Mouse (Mus musculus) CD4-positive, CD25-positive, alpha-beta regulatory T cell, adult 4 months (primary cell): ENCODE measurements around the gene Mef2b. TPM values are rescaled to one million over a fixed set of nuclear protein-coding genes. Genes with fewer than 3 reads are reported as not detected.

Experiments
- ATAC-seq: one replicate; pipeline ENCODE4 v1.8.0; 2017
- polyA plus RNA-seq, 2 experiments: library from polyadenylated mRNA; unstranded; fragments of 100-300 nt; shearing (Covaris generic); gene quantifications; one replicate each; pipeline ENCODE4 v1.2.1; 2017

Mef2b gene
- 1 to 10 TPM in 1 of 2 experiments, not detected in 1; 1.5 TPM for polyA plus RNA-seq

- peak; percentile 89 for ATAC-seq
Observed at GRCm38 (mm10) chr8:70139026-70139857, at the start of gene Mef2b, which contains the start of the genes Rfxank and Borcs8. Gene Mef2b, plus strand, starts transcription at chr8:70139711. Gene Rfxank, minus strand, starts transcription at chr8:70139154. Gene Borcs8, plus strand, starts transcription at chr8:70139499.

- ATAC-seq = no peak
Observed at GRCm38 (mm10) chr8:70092786-70093185, 46.7 kb upstream of the Mef2b start.

DNA sequence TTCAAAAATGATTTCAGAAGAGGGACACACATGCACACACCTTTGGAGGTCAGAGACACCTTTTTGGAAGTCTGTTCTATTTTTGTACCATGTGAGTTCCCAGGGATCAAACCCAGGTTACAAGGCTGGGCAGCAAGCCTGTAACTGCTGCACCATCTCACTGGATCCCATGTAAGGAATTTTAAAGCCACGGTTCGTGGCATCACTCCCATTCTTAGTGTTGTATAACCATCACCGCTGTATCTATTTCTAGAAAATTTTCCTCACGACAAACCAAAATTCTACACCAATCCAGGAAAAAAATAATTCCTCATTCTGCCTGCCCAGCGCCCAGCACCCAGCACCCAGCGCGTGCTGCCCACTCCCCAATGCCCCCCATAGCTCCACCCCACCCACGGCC is 40.2 kb upstream of the Mef2b start:
- ATAC-seq = no peak

GRCm38 (mm10) chr8:70100241-70100640 is 39.3 kb upstream of the Mef2b start:
- ATAC-seq = no peak

DNA sequence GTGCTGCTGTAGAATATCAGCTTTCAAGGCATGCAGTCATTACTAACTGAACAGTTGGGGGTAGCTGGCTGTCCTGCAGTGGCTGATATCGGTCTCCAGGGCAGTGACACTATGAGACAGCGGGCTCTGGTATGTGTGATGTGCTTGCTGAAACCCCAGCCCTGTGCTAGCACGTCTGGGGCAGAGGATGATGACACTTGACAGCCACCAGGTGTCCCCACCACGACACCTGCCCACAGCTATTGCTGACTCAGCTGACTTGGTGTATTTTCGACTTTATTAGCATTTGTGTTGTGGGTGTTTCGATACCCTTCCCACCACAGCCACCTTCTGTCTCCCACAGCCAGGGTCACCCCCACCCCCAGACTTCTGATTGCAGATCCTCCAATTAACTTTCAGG is 35.0 kb upstream of the Mef2b start:
- ATAC-seq = peak; percentile 74

DNA sequence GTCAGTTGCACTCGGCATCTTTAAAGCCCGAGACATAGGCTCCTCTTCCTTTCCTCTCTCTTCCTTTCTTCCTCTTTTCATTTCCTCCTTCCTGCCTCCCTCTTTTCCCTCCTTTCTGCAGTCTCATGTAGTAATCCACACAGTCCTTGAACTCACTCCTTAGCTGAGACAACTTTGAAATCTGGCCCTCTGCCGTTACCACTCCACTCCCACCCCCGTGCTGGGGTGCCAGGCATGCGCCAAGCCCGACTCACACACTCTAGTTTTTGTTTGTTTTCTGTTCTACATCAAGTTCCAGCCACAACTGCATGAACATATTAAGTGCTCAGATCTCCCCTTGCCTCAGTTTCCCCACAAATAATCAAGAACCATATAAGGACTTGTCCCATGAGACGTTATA is 34.6 kb upstream of the Mef2b start:
- ATAC-seq = no peak

DNA sequence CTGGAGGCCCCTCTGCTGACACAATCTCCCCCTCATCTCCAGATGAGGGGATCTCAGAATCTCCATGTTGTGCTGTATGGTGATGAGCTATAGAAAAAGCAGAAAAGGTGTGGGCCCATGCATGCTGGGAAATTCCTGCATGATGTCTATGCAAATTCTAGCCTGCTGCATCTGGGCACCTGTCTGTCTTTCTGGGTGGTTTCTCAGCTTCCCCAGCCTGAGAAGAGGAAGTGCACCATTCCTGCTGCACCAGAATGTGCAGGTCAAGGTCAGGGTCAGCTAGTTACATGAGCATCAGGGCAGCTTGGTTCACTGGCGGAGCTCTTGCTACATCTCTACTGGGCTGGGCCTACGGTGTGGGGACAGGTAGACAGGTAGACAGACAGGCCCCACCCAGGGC is 29.1 kb upstream of the Mef2b start:
- no peak for ATAC-seq

- ATAC-seq = no peak
Observed at GRCm38 (mm10) chr8:70111192-70111795, 28.2 kb upstream of the Mef2b start.

GRCm38 (mm10) chr8:70112401-70113016 is 27.0 kb upstream of the Mef2b start:
- no peak for ATAC-seq

GRCm38 (mm10) chr8:70114488-70114887 is 25.0 kb upstream of the Mef2b start:
- ATAC-seq = no peak

DNA sequence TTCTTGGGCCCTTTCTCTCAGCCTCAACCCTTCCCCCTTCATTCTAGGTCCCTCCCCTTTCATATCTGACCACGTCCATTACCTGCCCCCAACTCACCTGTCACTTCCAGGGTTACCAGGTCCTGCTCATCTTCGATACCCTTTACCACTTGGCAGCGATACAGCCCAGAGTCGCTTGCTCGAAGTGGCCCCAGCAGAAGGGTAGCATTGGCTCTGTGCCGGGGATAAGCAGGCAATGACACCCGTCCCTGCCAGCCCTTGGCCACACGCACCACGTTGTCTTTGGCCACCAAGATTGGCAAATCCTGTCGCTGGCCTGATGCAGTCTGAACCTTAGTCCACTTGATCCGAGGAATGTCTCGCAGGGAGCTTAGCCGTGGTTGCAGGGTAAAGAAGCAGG is 24.6 kb upstream of the Mef2b start:
- ATAC-seq = no peak

GRCm38 (mm10) chr8:70117611-70118010 is 21.9 kb upstream of the Mef2b start:
- ATAC-seq = no peak

- ATAC-seq = no peak
Observed at GRCm38 (mm10) chr8:70118726-70119700, 20.5 kb upstream of the Mef2b start.

DNA sequence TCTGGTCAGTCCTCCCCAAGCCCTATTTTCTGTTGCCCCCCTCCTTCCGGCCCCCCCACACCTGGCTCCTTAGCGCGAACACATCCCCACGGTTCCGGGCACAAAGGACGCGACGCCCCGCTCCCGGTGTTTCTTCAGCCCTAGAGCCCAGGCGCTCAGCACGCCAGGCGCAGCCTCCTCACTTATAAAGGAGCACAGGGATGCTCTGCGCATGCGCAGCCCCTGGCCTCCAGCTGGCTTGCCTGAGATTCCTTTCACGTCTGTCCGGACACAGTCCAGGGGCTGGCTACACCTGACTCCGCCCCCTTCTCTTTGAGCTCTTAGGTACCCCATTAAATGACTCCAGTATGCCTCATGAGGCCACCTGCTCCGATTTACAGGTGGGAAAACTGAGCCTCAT is 18.8 kb upstream of the Mef2b start, which contains the start of gene Ncan:
Ncan (minus strand) TSS at position 207 of the 400 bp plus-strand sequence.
- ATAC-seq = no peak

DNA sequence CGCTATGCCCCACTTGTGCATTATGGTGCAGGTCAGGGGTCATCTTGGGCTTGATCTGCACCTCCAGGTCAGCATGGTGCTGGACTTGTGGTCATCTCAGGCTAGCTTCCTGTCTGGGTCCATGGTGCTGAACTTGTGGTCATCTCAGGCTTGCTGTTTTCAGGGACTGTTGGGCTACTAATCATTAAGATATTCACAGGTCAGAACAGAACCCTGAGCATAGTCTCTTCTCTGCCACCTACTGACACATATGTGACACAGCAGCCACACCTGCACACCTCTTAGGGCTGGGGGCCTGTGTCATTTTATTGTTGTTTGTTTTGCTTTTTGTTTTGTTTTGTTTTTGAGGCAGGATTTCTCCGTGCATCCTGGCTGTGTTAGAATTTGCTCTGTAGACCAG is 16.6 kb upstream of the Mef2b start:
- peak; percentile 60 for ATAC-seq

DNA sequence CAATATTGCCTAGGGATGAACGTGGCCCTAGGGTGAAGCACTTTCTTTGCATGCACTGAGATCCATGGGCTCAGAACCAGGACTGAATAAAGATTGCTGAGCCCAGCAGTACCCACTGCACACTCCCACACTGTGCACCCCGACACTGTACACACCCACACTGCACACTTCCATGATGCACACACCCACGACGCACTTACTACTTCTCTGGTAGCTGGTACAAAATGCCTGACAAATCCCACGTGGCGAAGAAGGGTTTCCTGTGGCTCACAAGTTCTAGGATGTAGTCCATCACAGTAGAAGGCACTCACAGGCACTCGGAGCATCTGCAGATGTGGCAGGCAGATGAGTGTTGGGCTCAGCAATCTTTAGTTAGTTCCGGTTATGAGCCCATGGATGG is 14.5 kb upstream of the Mef2b start:
- ATAC-seq = no peak

DNA sequence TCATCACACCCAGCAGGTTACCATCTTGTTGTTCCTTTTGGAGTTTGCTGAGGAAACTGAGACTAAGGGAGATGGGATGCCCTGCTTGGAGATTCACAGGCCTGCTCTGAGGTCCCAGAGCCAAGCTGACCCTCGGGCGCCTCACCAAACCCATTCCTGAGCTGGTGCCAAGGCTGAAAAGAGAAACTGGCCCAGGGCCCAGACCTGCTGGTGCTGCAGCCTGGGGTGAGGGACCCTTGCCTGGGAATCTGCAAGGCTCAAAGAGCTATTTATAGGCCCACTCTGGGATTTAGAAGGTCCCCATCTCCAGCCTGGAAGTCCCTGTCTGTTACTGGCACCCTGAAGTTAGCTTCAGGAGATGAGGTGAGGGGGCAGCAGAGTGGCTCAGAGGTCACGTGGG is 11.1 kb upstream of the Mef2b start:
- no peak for ATAC-seq

- ATAC-seq = no peak
Observed at GRCm38 (mm10) chr8:70129309-70129952, 10.1 kb upstream of the Mef2b start.

GRCm38 (mm10) chr8:70130066-70130465 is 9.4 kb upstream of the Mef2b start:
- no peak for ATAC-seq

- peak; percentile 98 for ATAC-seq
Observed at GRCm38 (mm10) chr8:70131166-70131883, 8.2 kb upstream of the Mef2b start, which contains the start of gene Nr2c2ap. Gene Nr2c2ap, plus strand, starts transcription at chr8:70131333.

DNA sequence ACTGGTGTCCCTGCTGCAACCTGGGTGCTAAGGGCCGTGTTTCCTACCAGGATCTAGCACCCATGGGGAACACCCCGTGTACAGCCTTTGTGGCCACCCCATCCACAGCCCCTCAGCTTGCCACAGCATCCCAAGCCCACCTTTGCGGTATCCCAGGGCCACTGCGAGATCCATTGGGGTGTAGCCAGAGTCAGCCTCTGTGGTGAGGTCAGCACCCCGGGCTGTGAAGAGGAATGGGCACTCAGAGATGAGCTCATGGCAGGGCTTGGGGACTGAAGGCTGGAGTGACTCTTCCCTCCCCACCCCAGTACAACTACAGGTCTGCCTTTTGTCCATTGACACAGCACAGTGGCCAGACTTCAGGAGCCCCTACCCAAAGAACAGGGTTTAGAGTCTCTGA is 5.4 kb upstream of the Mef2b start:
- ATAC-seq = no peak
